Mouse (Mus musculus): ENCODE measurements at regions not wholly inside any gene's neighbourhood (a gene's known extent, or its start where the extent isn't known, plus 50 kb on each side); places are given as distances from the start of the nearest gene placed in this dataset.

- in situ Hi-C loops (cut with MboI, MseI), result no loop called here
These were observed 59.6 kb upstream of the Nabp1 start for GRCm38 (mm10) chr1:51537765-51538360.

DNA sequence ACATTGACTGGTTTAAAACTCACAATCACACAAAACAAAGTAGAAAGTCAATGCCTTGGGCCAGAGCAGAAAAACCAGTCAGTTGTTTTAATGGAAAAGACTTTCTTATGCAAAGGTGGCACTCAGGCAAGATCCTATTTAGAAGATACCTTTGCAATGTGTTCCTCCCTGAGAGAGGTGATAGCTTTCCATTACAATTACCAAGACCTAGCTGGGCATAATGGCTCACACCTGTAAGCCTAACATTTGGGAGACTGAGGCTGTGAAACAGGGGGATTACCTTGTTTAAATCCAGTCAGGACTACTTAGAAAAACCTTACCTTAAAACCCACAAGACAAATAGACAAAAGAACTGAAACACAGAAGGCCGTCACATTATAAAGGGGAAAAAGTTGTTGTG is 57.9 kb upstream of the Nabp1 start:
- in situ Hi-C loops (cut with MboI, MseI), result no loop called here

GRCm38 (mm10) chr1:51535414-51535813 is 57.2 kb upstream of the Nabp1 start:
- in situ Hi-C loops (cut with MboI, MseI), result no loop called here

- in situ Hi-C loops (cut with MboI, MseI), result no loop called here
These were observed 53.1 kb upstream of the Nabp1 start for GRCm38 (mm10) chr1:51531360-51531759.

- in situ Hi-C loops (cut with MboI, MseI), result no loop called here
These were observed 52.1 kb upstream of the Nabp1 start for GRCm38 (mm10) chr1:51530191-51530926.

- in situ Hi-C loops (cut with MboI, MseI), result loop anchor here (5.0 kb wide), 1 partner anchor 37 kb away; no protein-coding TSS in a partner anchor
These were observed 51.4 kb upstream of the Nabp1 start for GRCm38 (mm10) chr1:51529653-51530052.

GRCm38 (mm10) chr1:51528671-51529070 is 50.4 kb upstream of the Nabp1 start:
- in situ Hi-C loops (cut with MboI, MseI), result loop anchor here (5.0 kb wide), 1 partner anchor 36 kb away; no protein-coding TSS in a partner anchor
